Mouse (Mus musculus): ENCODE results near the gene Csmd2.

DNA sequence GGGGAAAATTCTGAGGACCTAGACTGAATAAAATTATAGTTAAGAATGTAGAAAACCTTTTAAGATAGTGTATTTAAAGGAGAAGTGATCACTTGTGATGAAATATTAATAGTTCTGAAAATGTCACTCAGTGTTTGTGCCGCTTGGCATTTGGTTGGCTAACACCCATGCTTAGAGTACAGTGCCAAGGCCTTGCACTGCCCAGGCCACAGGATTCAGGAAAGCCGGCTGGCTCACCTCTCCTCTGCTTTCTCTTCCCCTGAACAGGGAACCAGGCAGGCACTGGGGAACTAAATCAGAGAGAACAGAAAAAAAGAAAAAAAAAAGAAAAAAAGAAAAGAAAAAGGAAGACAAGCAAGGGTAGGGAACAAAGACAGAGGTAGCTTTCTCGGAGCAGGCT lies 14.7 kb upstream of the Csmd2 start:
- TF ChIP-seq ZC3H11A (IDR thresholded peaks at IDR 0.05; ENCODE audit: borderline replicate concordance, low read depth, low read length) (no peak), ZNF384 (IDR thresholded peaks at IDR 0.05; ENCODE audit: low read depth, low read length) (no peak)
